Mouse (Mus musculus) megakaryocyte, embryonic 14.5 days (primary cell): ENCODE data around the gene Sh3bp4.

Experiments
- FLI1 ChIP-seq: IDR thresholded peaks from 2 replicates; pipeline ENCODE4 v1.6.1; 2012; ENCODE audit warnings: low read length, inconsistent platforms, mixed read lengths
- GATA1 ChIP-seq: IDR thresholded peaks from 3 replicates; pipeline ENCODE4 v1.6.1; 2012; ENCODE audit warnings: mixed read lengths, low read length, inconsistent platforms, borderline replicate concordance

DNA sequence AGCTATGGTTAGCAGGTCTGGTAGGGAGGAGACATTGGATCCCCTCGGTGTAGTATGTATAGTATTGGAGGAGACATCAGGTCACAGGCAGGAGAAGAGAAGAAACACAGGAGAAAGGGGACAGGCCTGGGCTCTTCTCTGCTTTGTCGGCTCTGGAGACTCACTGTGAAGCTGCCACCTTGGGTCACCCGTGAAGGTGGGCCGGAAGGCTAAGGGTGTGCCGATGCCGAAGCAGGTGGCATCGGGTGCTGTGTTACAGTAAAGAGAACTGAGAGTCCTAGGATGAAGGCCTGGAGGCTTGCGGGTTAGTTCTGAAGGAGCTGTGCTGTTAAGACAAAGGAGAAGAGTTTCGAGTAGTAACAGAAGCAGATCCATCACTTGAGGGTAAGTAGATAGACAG lies 6.6 kb downstream of the Sh3bp4 start:
- no peak for TF ChIP-seq GATA1
- no peak for TF ChIP-seq FLI1
